Mouse (Mus musculus) forebrain, embryonic 16.5 days (tissue): ENCODE data around the gene Fyn. TPM values are rescaled to one million over a fixed set of nuclear protein-coding genes. Genes with fewer than 3 reads are reported as not detected.

Experiments used
- ATAC-seq: fragments of 200-750 bp; cut with Nextera tagmentation; 2 replicates; pipeline ENCODE4 v1.8.0; 2017; ENCODE audit warnings: mild to moderate bottlenecking, moderate library complexity
- H3K27ac ChIP-seq: fragments of 300-500 bp; sonication (generic); 2 replicates; pipeline ENCODE4 v1.5.1; 2014; ENCODE audit warnings: low read length, control low read depth
- H3K27me3 ChIP-seq: fragments of 300-500 bp; sonication (generic); replicated peaks from 2 replicates; pipeline ENCODE4 v1.6.1; 2014; ENCODE audit warnings: low read length; ENCODE audit not compliant: control insufficient read depth, insufficient read depth
- H3K36me3 ChIP-seq: fragments of 300-500 bp; sonication (generic); 2 replicates; pipeline ENCODE4 v1.6.1; 2014; ENCODE audit not compliant: control insufficient read depth, insufficient read depth
- H3K4me1 ChIP-seq: fragments of 300-500 bp; sonication (generic); replicated peaks from 2 replicates; pipeline ENCODE4 v1.6.1; 2014; ENCODE audit warnings: low read length; ENCODE audit not compliant: control insufficient read depth, insufficient read depth
- H3K4me2 ChIP-seq: fragments of 300-500 bp; sonication (generic); 2 replicates; pipeline ENCODE4 v1.6.1; 2014; ENCODE audit warnings: mild to moderate bottlenecking, low read length, control low read depth
- H3K4me3 ChIP-seq: fragments of 300-500 bp; sonication (generic); replicated peaks from 2 replicates; pipeline ENCODE4 v1.5.1; 2014; ENCODE audit warnings: mild to moderate bottlenecking, low read length, control low read depth
- H3K9ac ChIP-seq: fragments of 300-500 bp; sonication (generic); replicated peaks from 2 replicates; pipeline ENCODE4 v1.6.1; 2014; ENCODE audit warnings: low read depth, low read length, control low read depth
- H3K9me3 ChIP-seq: fragments of 300-500 bp; sonication (generic); 2 replicates; pipeline ENCODE4 v1.6.1; 2016; ENCODE audit warnings: low read length; ENCODE audit not compliant: control insufficient read depth
- WGBS: fragments of 180-500 bp; shearing (Covaris S2); extraction: QIAGEN DNeasy Blood & Tissue Kit; methylation state at CpG from one replicate; pipeline ENCODE4 v1.1.7; 2014; 5-methylcytosine and 5-hydroxymethylcytosine counted together
- polyA plus RNA-seq: library from polyadenylated mRNA; unstranded; fragments of >200 nt; fragmentation: Nextera tagmentation; extraction: Ambion mirVana; gene quantifications from 2 replicates; pipeline ENCODE4 v1.2.1, GENCODE M21; 2015

Fyn gene
- polyA plus RNA-seq, 1 experiment from 2014 or later, result 74.4 TPM

- Histone ChIP-seq H3K4me2 (no peak overlapping the region), H3K4me3 (no peak overlapping the region), H3K4me1 (peaks cover 35% of the 10 kb centered on the region), H3K27ac (no peak overlapping the region; the same call in 1 of the 2 replicates), H3K36me3 (no peaks in the 10 kb centered on the region), H3K9ac (no peak overlapping the region; the same call in 1 of the 2 replicates), H3K9me3 (no peaks in the 10 kb centered on the region), H3K27me3 (no peaks in the 10 kb centered on the region)
- ATAC-seq, result no peak
- 59% methylated on average over 7 of the region's 7 CpGs for WGBS
Observed at GRCm38 (mm10) chr10:39557851-39558250, 189.2 kb downstream of the Fyn start.

GRCm38 (mm10) chr10:39558492-39559005 lies 189.9 kb downstream of the Fyn start:
- WGBS, result 48% methylated on average over 5 of the region's 5 CpGs
- no peaks in the 10 kb centered on the region for H3K36me3 ChIP-seq
- peaks cover 31% of the 10 kb centered on the region for H3K4me1 ChIP-seq
- no peaks in the 10 kb centered on the region for H3K27me3 ChIP-seq
- H3K4me2 ChIP-seq, result no peak overlapping the region
- H3K27ac ChIP-seq, result peak overlapping the region; percentile 29; the same call in 1 of the 2 replicates
- H3K4me3 ChIP-seq, result no peak overlapping the region
- H3K9me3 ChIP-seq, result no peaks in the 10 kb centered on the region
- no peak overlapping the region for H3K9ac ChIP-seq
- ATAC-seq, result no peak

GRCm38 (mm10) chr10:39559321-39559720 lies 190.7 kb downstream of the Fyn start:
- Histone ChIP-seq H3K27me3 (no peaks in the 10 kb centered on the region), H3K4me1 (peaks cover 26% of the 10 kb centered on the region), H3K36me3 (peaks cover 3% of the 10 kb centered on the region; the same call in 1 of the 2 replicates), H3K4me3 (no peak overlapping the region), H3K9ac (no peak overlapping the region), H3K4me2 (no peak overlapping the region), H3K27ac (no peak overlapping the region), H3K9me3 (no peaks in the 10 kb centered on the region)
- 80% methylated on average over 3 of the region's 3 CpGs for WGBS
- ATAC-seq, result no peak

GRCm38 (mm10) chr10:39562383-39562782 lies 193.7 kb downstream of the Fyn start:
- Histone ChIP-seq H3K4me3 (no peak overlapping the region), H3K9me3 (no peaks in the 10 kb centered on the region), H3K9ac (no peak overlapping the region), H3K27me3 (no peaks in the 10 kb centered on the region), H3K36me3 (peaks cover 7% of the 10 kb centered on the region; the same call in 1 of the 2 replicates), H3K4me2 (no peak overlapping the region), H3K4me1 (peaks cover 12% of the 10 kb centered on the region), H3K27ac (no peak overlapping the region)
- 71% methylated on average over 2 of the region's 2 CpGs for WGBS
- no peak for ATAC-seq

- no peaks in the 10 kb centered on the region for H3K9me3 ChIP-seq
- H3K9ac ChIP-seq, result peak overlapping the region; percentile 19; the same call in 1 of the 2 replicates
- H3K4me1 ChIP-seq, result peaks cover 5% of the 10 kb centered on the region
- peaks cover 7% of the 10 kb centered on the region; the same call in 1 of the 2 replicates for H3K36me3 ChIP-seq
- no peaks in the 10 kb centered on the region for H3K27me3 ChIP-seq
- H3K4me3 ChIP-seq, result no peak overlapping the region
- 51% methylated on average over 24 of the region's 24 CpGs for WGBS
- ATAC-seq, result no peak
- H3K27ac ChIP-seq, result 0 out of 2 replicates have a peak overlapping the region, but pooled peaks have one; percentile 24
- no peak overlapping the region for H3K4me2 ChIP-seq
Observed at GRCm38 (mm10) chr10:39563552-39564223, 195.0 kb downstream of the Fyn start.

GRCm38 (mm10) chr10:39566901-39567300 lies 198.2 kb downstream of the Fyn start:
- Histone ChIP-seq H3K36me3 (peaks cover 7% of the 10 kb centered on the region; the same call in 1 of the 2 replicates), H3K9me3 (no peaks in the 10 kb centered on the region), H3K4me1 (peaks cover 23% of the 10 kb centered on the region), H3K27ac (no peak overlapping the region), H3K27me3 (no peaks in the 10 kb centered on the region), H3K4me3 (no peak overlapping the region), H3K4me2 (no peak overlapping the region), H3K9ac (no peak overlapping the region)
- WGBS, result 80% methylated on average over 12 of the region's 12 CpGs
- no peak for ATAC-seq

- no peak overlapping the region for H3K4me2 ChIP-seq
- H3K9me3 ChIP-seq, result no peaks in the 10 kb centered on the region
- no peak for ATAC-seq
- no peak overlapping the region for H3K4me3 ChIP-seq
- peaks cover 36% of the 10 kb centered on the region for H3K4me1 ChIP-seq
- H3K27me3 ChIP-seq, result no peaks in the 10 kb centered on the region
- H3K27ac ChIP-seq, result no peak overlapping the region
- 83% methylated on average over 4 of the region's 4 CpGs for WGBS
- H3K9ac ChIP-seq, result no peak overlapping the region
- H3K36me3 ChIP-seq, result peaks cover 4% of the 10 kb centered on the region; the same call in 1 of the 2 replicates
Observed at GRCm38 (mm10) chr10:39568991-39569390, 200.3 kb downstream of the Fyn start.

- Histone ChIP-seq H3K4me2 (no peak overlapping the region), H3K9me3 (no peaks in the 10 kb centered on the region), H3K36me3 (0 out of 2 replicates have a peak, but pooled peaks cover 4% of the 10 kb centered on the region), H3K27me3 (no peaks in the 10 kb centered on the region), H3K4me3 (no peak overlapping the region), H3K9ac (peak overlapping the region; percentile 22; the same call in 1 of the 2 replicates), H3K27ac (peak overlapping the region; percentile 81), H3K4me1 (peaks cover 36% of the 10 kb centered on the region)
- WGBS, result 36% methylated on average over 7 of the region's 7 CpGs
- ATAC-seq, result peak; percentile 29
Observed at GRCm38 (mm10) chr10:39571011-39571410, 202.4 kb downstream of the Fyn start.

- Histone ChIP-seq H3K36me3 (no peaks in the 10 kb centered on the region), H3K27me3 (no peaks in the 10 kb centered on the region), H3K4me3 (no peak overlapping the region), H3K4me2 (no peak overlapping the region), H3K9me3 (no peaks in the 10 kb centered on the region), H3K4me1 (peaks cover 36% of the 10 kb centered on the region), H3K9ac (0 out of 2 replicates have a peak overlapping the region, but pooled peaks have one; percentile 7), H3K27ac (peak overlapping the region; percentile 81)
- peak; percentile 34 for ATAC-seq
- 23% methylated on average over 9 of the region's 9 CpGs for WGBS
Observed at GRCm38 (mm10) chr10:39572050-39572671, 203.5 kb downstream of the Fyn start.
